Mouse (Mus musculus) liver, postnatal 0 days (tissue): ENCODE data around the gene Slc6a9.

Experiments
- CTCF ChIP-seq: sonication (generic); IDR thresholded peaks from 2 replicates; pipeline ENCODE4 v1.5.1; 2016; ENCODE audit warnings: antibody characterized with exemption, low read depth
- EP300 ChIP-seq: IDR thresholded peaks from 2 replicates; pipeline ENCODE4 v1.6.1; 2016; ENCODE audit warnings: antibody characterized with exemption, low read depth, mild to moderate bottlenecking

GRCm38 (mm10) chr4:117878703-117879102, 44.4 kb downstream of the Slc6a9 start:
- no peak for TF ChIP-seq CTCF
- TF ChIP-seq EP300: no peak
